In genomic region chr2:156919191-156919590, GRCm38 (mm10) we compare ENCODE assay signal across 2 mouse cellular contexts. TPM values are rescaled to one million over a fixed set of nuclear protein-coding genes. Genes with fewer than 3 reads are reported as not detected.
"Had no signal": no experiment of that assay in that cellular context is flagged by ENCODE, and none has a peak within 500 bp of the region (broad histone marks: within the 10 kb centered on the region; RNA-seq: fewer than 3 reads in every experiment).

No protein-coding gene starts in this region.

RNA-seq across cellular contexts. Expression of gene Sla2, which starts 32.2 kb away (rescaled TPM):
- polyA plus RNA-seq: midbrain, embryonic 16.5 days; midbrain, postnatal 0 days had no signal
